Mouse (Mus musculus) embryonic facial prominence, embryonic 13.5 days (tissue): ENCODE measurements around the gene Tcf7. TPM values are rescaled to one million over a fixed set of nuclear protein-coding genes. Genes with fewer than 3 reads are reported as not detected.

Experiments
- ATAC-seq: fragments of 200-750 bp; cut with Nextera tagmentation; 2 replicates; pipeline ENCODE4 v1.8.0; 2017; ENCODE audit warnings: low read depth; ENCODE audit not compliant: insufficient number of reproducible peaks, insufficient read depth, low FRiP score, low TSS enrichment
- H3K27ac ChIP-seq: fragments of 300-500 bp; sonication (generic); 2 replicates; pipeline ENCODE4 v1.5.1; 2015; ENCODE audit warnings: moderate library complexity, mild to moderate bottlenecking, inconsistent platforms
- H3K27me3 ChIP-seq: fragments of 300-500 bp; sonication (generic); 2 replicates; pipeline ENCODE4 v1.6.1; 2015; ENCODE audit warnings: mild to moderate bottlenecking, inconsistent platforms
- H3K36me3 ChIP-seq: fragments of 300-500 bp; sonication (generic); 2 replicates; pipeline ENCODE4 v1.6.1; 2015; ENCODE audit warnings: mild to moderate bottlenecking, inconsistent platforms
- H3K4me1 ChIP-seq: fragments of 300-500 bp; sonication (generic); 2 replicates; pipeline ENCODE4 v1.6.1; 2015; ENCODE audit warnings: inconsistent platforms
- H3K4me2 ChIP-seq: fragments of 300-500 bp; sonication (generic); 2 replicates; pipeline ENCODE4 v1.6.1; 2015; ENCODE audit warnings: moderate library complexity, mild to moderate bottlenecking, inconsistent platforms
- H3K4me3 ChIP-seq: fragments of 300-500 bp; sonication (generic); 2 replicates; pipeline ENCODE4 v1.5.1; 2015; ENCODE audit warnings: mild to moderate bottlenecking, inconsistent platforms
- H3K9ac ChIP-seq: fragments of 300-500 bp; sonication (generic); 2 replicates; pipeline ENCODE4 v1.6.1; 2015; ENCODE audit warnings: mild to moderate bottlenecking, inconsistent platforms
- H3K9me3 ChIP-seq: fragments of 300-500 bp; sonication (generic); 2 replicates; pipeline ENCODE4 v1.6.1; 2016; ENCODE audit warnings: inconsistent platforms
- WGBS: fragments of 180-500 bp; shearing (Covaris S2); methylation state at CpG from one replicate; pipeline ENCODE4 v1.1.7; 2015; ENCODE audit warnings: mixed read lengths; 5-methylcytosine and 5-hydroxymethylcytosine counted together
- polyA plus RNA-seq: library from polyadenylated mRNA; unstranded; fragments of >200 nt; fragmentation: Nextera tagmentation; extraction: Ambion mirVana; gene quantifications from 2 replicates; pipeline ENCODE4 v1.2.1, GENCODE M21; 2015

The Tcf7 gene
- polyA plus RNA-seq, 1 experiment from 2014 or later: 8.6 TPM

GRCm38 (mm10) chr11:52220282-52220681, 62.5 kb downstream of the Tcf7 start:
- peaks cover 5% of the 10 kb centered on the region; the same call in 1 of the 2 replicates for H3K4me1 ChIP-seq
- WGBS: 12% methylated on average over 4 of the region's 4 CpGs
- ATAC-seq: peak; percentile 43; the same call in 1 of the 2 replicates
- no peak overlapping the region for H3K27ac ChIP-seq
- H3K36me3 ChIP-seq: no peaks in the 10 kb centered on the region
- H3K9ac ChIP-seq: no peak overlapping the region
- peak overlapping the region; percentile 34 for H3K4me2 ChIP-seq
- H3K9me3 ChIP-seq: no peaks in the 10 kb centered on the region
- no peak overlapping the region for H3K4me3 ChIP-seq
- H3K27me3 ChIP-seq: peaks cover 14% of the 10 kb centered on the region

- Histone ChIP-seq H3K9ac (no peak within 1 kb of the TSS), H3K9me3 (no peaks in the 10 kb centered on the region), H3K27ac (no peak within 1 kb of the TSS), H3K27me3 (no peaks in the 10 kb centered on the region), H3K36me3 (no peaks in the 10 kb centered on the region), H3K4me3 (no peak within 1 kb of the TSS), H3K4me1 (no peaks in the 10 kb centered on the region), H3K4me2 (no peak within 1 kb of the TSS)
- ATAC-seq: no peak
Measured at GRCm38 (mm10) chr11:52213887-52214286, 68.9 kb downstream of the Tcf7 start, which contains the start of gene Olfr1371. Olfr1371 (minus strand) TSS chr11:52213987.

Other genes starting within 250 kb of the Tcf7 start
- 83.5 and 90.8 TPM in 2 replicates for gene Ppp2ca, start 184.3 kb downstream of the Tcf7 start, polyA plus RNA-seq
- gene Olfr1373, start 137.5 kb downstream of the Tcf7 start, polyA plus RNA-seq: not detected in 2 replicates
- gene Olfr1371, start 69.0 kb downstream of the Tcf7 start, polyA plus RNA-seq: not detected in 2 replicates
- gene Skp1a, start 51.0 kb downstream of the Tcf7 start, polyA plus RNA-seq: 945 and 951 TPM in 2 replicates
- 251 and 271 TPM in 2 replicates for gene Vdac1, start 77.8 kb upstream of the Tcf7 start, polyA plus RNA-seq
- gene 9530068E07Rik, start 113.4 kb upstream of the Tcf7 start, polyA plus RNA-seq: 198 and 229 TPM in 2 replicates